Mouse (Mus musculus): Measurements from ENCODE around the gene Pou1f1. TPM values are rescaled to one million over a fixed set of nuclear protein-coding genes. Genes with fewer than 3 reads are reported as not detected.

The Pou1f1 gene
- polyA plus RNA-seq, 1 experiment from 2014 or later, result 0.07 TPM

DNA sequence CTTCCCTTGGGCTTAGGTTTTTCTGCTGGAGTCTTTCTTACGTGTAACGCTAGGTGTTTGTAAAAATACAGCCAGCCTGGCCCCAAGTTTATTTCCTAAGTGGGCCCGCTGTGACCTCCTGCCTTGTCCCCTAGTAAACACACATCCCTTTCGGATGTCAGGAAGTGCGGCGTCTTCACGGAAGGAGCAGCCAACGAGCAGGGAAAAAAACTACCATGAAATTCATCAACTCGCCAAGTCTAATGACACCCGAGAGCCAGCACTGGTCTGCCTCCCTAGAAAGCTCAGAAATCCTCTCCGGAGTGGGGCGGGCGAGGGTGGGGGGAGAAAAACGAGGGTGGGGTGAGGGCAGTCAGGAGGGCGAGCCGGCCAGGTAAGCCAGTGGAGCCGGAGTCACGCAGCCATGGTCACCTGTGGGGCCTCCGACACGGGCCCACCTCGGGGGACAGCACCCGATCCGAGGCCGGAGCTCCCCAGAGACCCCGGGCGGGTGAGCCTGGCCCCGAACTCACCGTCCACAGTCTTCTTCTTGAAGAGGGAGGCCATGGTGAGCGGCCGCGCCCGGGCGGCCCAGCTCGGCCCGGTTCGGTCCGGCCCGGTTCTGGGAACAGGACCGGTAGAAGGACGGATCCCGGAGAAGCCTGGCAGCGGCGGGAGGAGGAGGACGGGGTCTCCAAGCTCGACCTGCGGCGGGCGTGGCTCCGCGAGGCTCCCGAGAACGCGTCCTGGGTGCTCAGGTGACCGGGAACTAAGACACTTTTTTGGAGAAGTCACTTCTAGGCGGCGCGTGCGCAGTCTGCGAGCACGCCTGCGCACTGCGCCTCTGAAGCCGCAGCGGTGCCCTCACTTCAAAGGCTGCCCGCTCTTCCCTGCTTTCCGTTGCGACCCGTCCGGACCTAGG lies 41.9 kb downstream of the Pou1f1 start, which contains the start of gene Chmp2b:
Chmp2b (minus strand) TSS at position 764 of the 901 bp plus-strand sequence.
- H3K4me2 ChIP-seq (replicated peaks; ENCODE audit: low read depth), result peak within 1 kb of the TSS; percentile 72
- H3K9me3 ChIP-seq (ENCODE audit: control insufficient read depth), result no peaks in the 10 kb centered on the region
- H3K4me1 ChIP-seq (replicated peaks; ENCODE audit: control insufficient read depth, insufficient read depth, low read length), result peaks cover 9% of the 10 kb centered on the region; the same call in 1 of the 2 replicates
- peak; percentile 83 for ATAC-seq
- peak within 1 kb of the TSS; percentile 95 for H3K9ac ChIP-seq (ENCODE audit: low read depth, low read length)
- peak within 1 kb of the TSS; percentile 96 for H3K27ac ChIP-seq (ENCODE audit: low read depth, low read length)
- no peaks in the 10 kb centered on the region for H3K27me3 ChIP-seq (replicated peaks; ENCODE audit: control insufficient read depth, insufficient read depth, low read length)
- WGBS, result under 1% methylated on average over 68 of the region's 69 CpGs
- H3K4me3 ChIP-seq (ENCODE audit: low read depth, low read length), result peak within 1 kb of the TSS; percentile 99
- TF ChIP-seq CTCF (IDR thresholded peaks at IDR 0.05; ENCODE audit: low read depth), result no peak; the same call in 1 of the 2 replicates
- H3K36me3 ChIP-seq (ENCODE audit: control insufficient read depth, insufficient read depth), result no peaks in the 10 kb centered on the region

GRCm38 (mm10) chr16:65562864-65563206 lies 42.5 kb downstream of the Pou1f1 start:
- Histone ChIP-seq H3K4me1 (replicated peaks; ENCODE audit: control insufficient read depth, insufficient read depth, low read length) (peaks cover 9% of the 10 kb centered on the region; the same call in 1 of the 2 replicates), H3K27me3 (replicated peaks; ENCODE audit: control insufficient read depth, insufficient read depth, low read length) (no peaks in the 10 kb centered on the region), H3K9me3 (ENCODE audit: control insufficient read depth) (no peaks in the 10 kb centered on the region), H3K9ac (ENCODE audit: low read depth, low read length) (peak overlapping the region; percentile 95), H3K27ac (ENCODE audit: low read depth, low read length) (peak overlapping the region; percentile 96), H3K4me2 (replicated peaks; ENCODE audit: low read depth) (peak overlapping the region; percentile 72), H3K36me3 (ENCODE audit: control insufficient read depth, insufficient read depth) (no peaks in the 10 kb centered on the region), H3K4me3 (ENCODE audit: low read depth, low read length) (peak overlapping the region; percentile 99)
- under 1% methylated on average over 10 of the region's 10 CpGs for WGBS
- TF ChIP-seq CTCF (IDR thresholded peaks at IDR 0.05; ENCODE audit: low read depth), result no peak
- peak; percentile 22; the same call in 1 of the 2 replicates for ATAC-seq

GRCm38 (mm10) chr16:65564306-65564705 lies 44.0 kb downstream of the Pou1f1 start:
- H3K36me3 ChIP-seq (ENCODE audit: control insufficient read depth, insufficient read depth), result no peaks in the 10 kb centered on the region
- H3K27ac ChIP-seq (ENCODE audit: low read depth, low read length), result peak overlapping the region; percentile 46
- H3K4me3 ChIP-seq (ENCODE audit: low read depth, low read length), result no peak overlapping the region
- H3K27me3 ChIP-seq (replicated peaks; ENCODE audit: control insufficient read depth, insufficient read depth, low read length), result no peaks in the 10 kb centered on the region
- H3K9me3 ChIP-seq (ENCODE audit: control insufficient read depth), result no peaks in the 10 kb centered on the region
- peak overlapping the region; percentile 13; the same call in 1 of the 2 replicates for H3K4me2 ChIP-seq (replicated peaks; ENCODE audit: low read depth)
- ATAC-seq, result no peak
- 38% methylated on average over 8 of the region's 8 CpGs for WGBS
- H3K9ac ChIP-seq (ENCODE audit: low read depth, low read length), result no peak overlapping the region
- H3K4me1 ChIP-seq (replicated peaks; ENCODE audit: control insufficient read depth, insufficient read depth, low read length), result peaks cover 7% of the 10 kb centered on the region; the same call in 1 of the 2 replicates
- TF ChIP-seq CTCF (IDR thresholded peaks at IDR 0.05; ENCODE audit: low read depth), result no peak

DNA sequence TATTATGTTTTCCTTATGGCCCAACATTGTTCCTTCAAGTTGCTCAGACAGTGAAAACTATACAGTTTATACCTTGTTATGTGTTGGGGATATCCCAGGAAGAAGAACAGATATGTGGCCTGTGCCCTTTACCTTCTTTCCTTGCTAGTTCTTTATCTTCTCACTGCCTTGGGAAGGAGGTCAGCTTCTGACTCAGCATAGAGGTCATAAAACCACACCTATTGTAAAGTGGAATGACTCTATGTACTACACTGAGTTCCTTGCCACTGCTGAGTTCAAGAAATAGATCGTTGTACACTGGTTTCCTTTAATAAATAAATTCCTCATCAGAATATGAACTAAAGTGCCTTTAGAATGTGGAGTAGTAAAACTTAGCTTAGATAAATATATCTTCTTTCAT lies 44.6 kb downstream of the Pou1f1 start:
- Histone ChIP-seq H3K4me3 (ENCODE audit: low read depth, low read length) (no peak overlapping the region), H3K36me3 (ENCODE audit: control insufficient read depth, insufficient read depth) (no peaks in the 10 kb centered on the region), H3K9me3 (ENCODE audit: control insufficient read depth) (no peaks in the 10 kb centered on the region), H3K4me1 (replicated peaks; ENCODE audit: control insufficient read depth, insufficient read depth, low read length) (peaks cover 6% of the 10 kb centered on the region; the same call in 1 of the 2 replicates), H3K9ac (ENCODE audit: low read depth, low read length) (no peak overlapping the region), H3K4me2 (replicated peaks; ENCODE audit: low read depth) (no peak overlapping the region), H3K27me3 (replicated peaks; ENCODE audit: control insufficient read depth, insufficient read depth, low read length) (no peaks in the 10 kb centered on the region), H3K27ac (ENCODE audit: low read depth, low read length) (peak overlapping the region; percentile 71)
- TF ChIP-seq CTCF (IDR thresholded peaks at IDR 0.05; ENCODE audit: low read depth), result no peak
- ATAC-seq, result peak; percentile 80
- WGBS, result 41% methylated on average over 1 of the region's 1 CpGs

GRCm38 (mm10) chr16:65568853-65569252 lies 48.5 kb downstream of the Pou1f1 start:
- no peaks in the 10 kb centered on the region for H3K9me3 ChIP-seq (ENCODE audit: control insufficient read depth)
- H3K4me3 ChIP-seq (ENCODE audit: low read depth, low read length), result no peak overlapping the region
- no peaks in the 10 kb centered on the region for H3K27me3 ChIP-seq (replicated peaks; ENCODE audit: control insufficient read depth, insufficient read depth, low read length)
- peaks cover 4% of the 10 kb centered on the region; the same call in 1 of the 2 replicates for H3K4me1 ChIP-seq (replicated peaks; ENCODE audit: control insufficient read depth, insufficient read depth, low read length)
- H3K4me2 ChIP-seq (replicated peaks; ENCODE audit: low read depth), result no peak overlapping the region
- ATAC-seq, result no peak
- TF ChIP-seq CTCF (IDR thresholded peaks at IDR 0.05; ENCODE audit: low read depth), result no peak
- H3K36me3 ChIP-seq (ENCODE audit: control insufficient read depth, insufficient read depth), result no peaks in the 10 kb centered on the region
- H3K9ac ChIP-seq (ENCODE audit: low read depth, low read length), result no peak overlapping the region
- WGBS, result 82% methylated on average over 4 of the region's 4 CpGs
- H3K27ac ChIP-seq (ENCODE audit: low read depth, low read length), result no peak overlapping the region

- no peak for ATAC-seq
- H3K9ac ChIP-seq (ENCODE audit: low read depth, low read length), result no peak overlapping the region
- no peaks in the 10 kb centered on the region for H3K36me3 ChIP-seq (ENCODE audit: control insufficient read depth, insufficient read depth)
- no peak overlapping the region for H3K27ac ChIP-seq (ENCODE audit: low read depth, low read length)
- no peaks in the 10 kb centered on the region for H3K27me3 ChIP-seq (replicated peaks; ENCODE audit: control insufficient read depth, insufficient read depth, low read length)
- no peak overlapping the region for H3K4me2 ChIP-seq (replicated peaks; ENCODE audit: low read depth)
- H3K4me3 ChIP-seq (ENCODE audit: low read depth, low read length), result no peak overlapping the region
- H3K4me1 ChIP-seq (replicated peaks; ENCODE audit: control insufficient read depth, insufficient read depth, low read length), result no peaks in the 10 kb centered on the region
- no peak for TF ChIP-seq CTCF (IDR thresholded peaks at IDR 0.05; ENCODE audit: low read depth)
- H3K9me3 ChIP-seq (ENCODE audit: control insufficient read depth), result no peaks in the 10 kb centered on the region
- 53% methylated on average over 6 of the region's 6 CpGs for WGBS
Measured at GRCm38 (mm10) chr16:65577298-65578029, 57.2 kb downstream of the Pou1f1 start.

Other genes with a start within 250 kb of the Pou1f1 start
- 190 and 195 TPM in 2 replicates for gene Chmp2b, start 42.2 kb downstream of the Pou1f1 start, polyA plus RNA-seq (2015; fragmentation: Nextera tagmentation; extraction: Ambion mirVana)

All from intestine, postnatal 0 days (tissue).